Mouse (Mus musculus): ENCODE measurements around the gene Zfp787.
"Not testable (repeated sequence)": the region's sequence is repeated elsewhere in the genome, so short reads cannot be mapped to it uniquely, and the experiment has no call there.

Gene Zfp787

GRCm38 (mm10) chr7:6161541-6161940 lies 5.7 kb upstream of the Zfp787 start:
- DNase-seq: no peak

DNA sequence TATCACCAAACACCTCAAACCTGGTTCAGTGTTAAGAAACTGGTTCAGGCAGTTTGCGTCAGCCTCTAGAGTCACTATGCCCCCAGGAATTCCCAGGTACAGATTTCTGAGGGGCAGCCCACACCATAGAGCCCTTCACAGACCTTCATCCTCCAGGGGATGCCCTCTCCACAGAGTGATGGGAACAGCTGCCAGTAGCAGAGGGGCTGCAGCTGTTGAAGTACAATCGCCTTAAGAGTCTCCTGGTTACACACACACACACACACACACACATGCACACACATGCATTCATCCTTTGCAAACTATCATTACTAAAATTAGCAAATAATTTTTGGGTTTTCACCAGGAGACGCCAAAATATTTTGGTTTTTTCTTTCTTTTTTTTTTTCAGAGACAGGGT lies 3.8 kb upstream of the Zfp787 start:
- DNase-seq: no peak

- DNase-seq: no peak
Measured at GRCm38 (mm10) chr7:6157479-6157878, 1.7 kb upstream of the Zfp787 start.

- DNase-seq: no peak
Measured at GRCm38 (mm10) chr7:6156901-6157472, 1.2 kb upstream of the Zfp787 start.

- peak; percentile 69 to 74 for DNase-seq
Measured at GRCm38 (mm10) chr7:6155031-6155872, 545 bp downstream of the Zfp787 start.

GRCm38 (mm10) chr7:6154164-6154563 lies 1.6 kb downstream of the Zfp787 start:
- no peak for DNase-seq

- no peak for DNase-seq
Measured at GRCm38 (mm10) chr7:6153131-6153530, 2.7 kb downstream of the Zfp787 start.

DNA sequence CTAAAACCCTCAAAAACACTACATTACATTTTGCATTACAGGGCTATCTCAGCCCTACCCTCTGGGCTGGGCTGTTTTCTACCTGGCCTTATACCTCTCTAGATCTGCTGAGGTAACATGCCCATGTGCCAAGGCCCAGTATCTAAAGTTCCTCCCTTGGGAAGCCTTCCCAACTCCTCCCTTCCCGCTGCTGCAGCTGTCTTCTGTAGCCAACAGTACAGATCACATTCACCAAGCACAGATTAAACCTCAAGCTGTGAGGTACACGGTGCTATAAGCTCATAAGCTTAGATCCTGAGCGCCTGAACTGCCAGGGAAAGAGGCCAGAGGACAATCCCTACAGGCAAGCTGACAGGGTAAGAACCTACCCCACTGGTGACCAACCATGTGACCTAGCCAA lies 3.8 kb downstream of the Zfp787 start:
- DNase-seq: no peak

- no peak for DNase-seq
Measured at GRCm38 (mm10) chr7:6151266-6151665, 4.5 kb downstream of the Zfp787 start.

DNA sequence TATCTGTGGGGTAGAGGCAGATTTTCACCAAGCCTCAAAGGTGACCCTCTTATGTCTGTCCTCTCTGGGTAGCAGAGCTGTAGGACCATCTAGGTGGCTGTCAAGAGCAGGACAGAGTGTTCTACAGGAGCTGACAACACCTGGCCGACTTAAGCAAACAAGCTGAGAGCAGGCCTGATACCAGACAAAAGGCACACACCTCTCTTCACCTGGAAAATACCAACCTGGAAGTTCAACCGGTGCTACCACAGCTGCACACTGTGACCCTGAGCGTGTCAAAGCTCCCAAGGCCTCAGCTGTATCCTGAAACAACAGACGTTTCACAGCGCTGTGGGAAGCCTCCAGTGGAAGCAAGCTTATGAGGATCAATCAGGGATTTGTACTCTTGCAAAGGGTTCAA lies 8.1 kb downstream of the Zfp787 start:
- no peak for DNase-seq

DNA sequence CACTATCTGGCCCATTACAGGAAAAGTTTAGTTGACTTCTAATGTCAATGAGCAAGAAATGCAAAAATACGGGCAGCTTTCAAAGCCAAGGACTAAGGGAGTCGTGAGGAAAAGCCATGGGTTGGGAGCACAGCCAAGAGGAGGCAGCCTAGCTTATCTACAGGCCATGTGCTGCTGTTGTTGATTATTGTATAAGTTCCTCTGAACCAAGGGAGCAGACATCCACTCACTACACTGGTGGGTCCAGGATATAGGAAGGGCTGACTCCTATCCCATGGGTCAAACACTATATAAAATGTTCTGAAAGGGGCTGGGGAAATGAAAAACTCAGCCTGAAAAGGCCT lies 8.8 kb downstream of the Zfp787 start:
- no peak for DNase-seq

- no peak for DNase-seq
Measured at GRCm38 (mm10) chr7:6146194-6146981, 9.4 kb downstream of the Zfp787 start.

DNA sequence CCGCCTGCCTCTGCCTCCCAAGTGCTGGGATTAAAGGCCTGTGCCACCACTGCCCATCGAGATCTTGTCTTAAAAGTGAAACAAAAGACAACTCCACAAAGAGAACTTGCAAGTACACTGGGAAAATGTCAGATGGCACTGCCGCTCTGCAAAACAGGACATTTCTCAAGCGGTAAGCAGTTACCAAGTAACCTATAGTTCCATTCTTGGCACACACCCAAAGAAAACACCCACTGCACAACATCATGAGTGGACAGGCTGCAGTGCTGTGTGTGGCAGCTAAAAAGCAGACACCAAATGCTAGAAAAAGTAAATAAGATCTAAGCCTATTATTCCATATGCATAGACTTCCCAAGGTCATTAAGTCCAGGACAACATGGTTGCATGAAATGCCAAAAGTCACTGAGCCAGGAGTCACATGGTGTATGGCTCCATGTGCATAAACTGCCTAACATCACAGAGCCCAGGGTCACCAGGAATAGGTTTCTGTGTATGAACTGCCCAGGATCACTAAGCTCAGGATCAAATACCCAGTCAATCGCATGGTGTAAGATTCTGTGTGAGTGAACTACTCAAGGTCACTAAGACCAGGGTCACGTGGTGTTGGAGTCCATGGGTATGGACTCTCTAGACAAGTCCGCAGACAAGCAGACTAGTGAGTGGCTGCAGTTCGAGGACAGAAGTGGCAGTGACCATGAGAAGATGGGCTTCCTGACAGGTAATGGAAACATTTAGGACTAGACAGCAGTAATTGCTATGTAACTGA lies 10.2 kb downstream of the Zfp787 start:
- DNase-seq: no peak

DNA sequence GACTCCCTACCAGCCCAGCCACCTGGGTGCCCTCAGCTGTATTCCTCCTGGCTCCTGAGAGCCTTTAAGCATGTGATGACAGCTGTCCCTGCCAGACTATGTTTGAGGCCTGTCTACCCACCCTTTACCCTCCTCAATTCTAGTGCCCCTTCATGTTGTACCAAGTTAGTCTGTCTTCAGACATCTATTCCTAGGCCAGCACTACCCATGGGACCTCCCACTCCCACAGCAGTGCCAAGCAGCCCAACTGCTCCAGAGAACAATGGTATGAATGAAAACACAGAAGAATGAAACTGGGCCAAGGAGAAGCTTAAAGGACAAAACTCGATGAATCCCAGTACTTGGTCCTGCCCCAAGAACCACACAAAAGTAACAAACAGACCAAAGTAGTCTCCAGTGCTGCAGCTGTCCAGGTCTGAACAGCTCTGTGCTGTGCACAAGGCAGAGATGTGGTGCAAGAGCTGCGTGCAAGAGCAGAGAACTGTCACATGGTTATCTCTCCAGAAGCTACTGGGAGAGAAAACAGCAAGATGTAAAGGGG lies 11.7 kb downstream of the Zfp787 start:
- DNase-seq: no peak

GRCm38 (mm10) chr7:6139295-6139694 lies 16.5 kb downstream of the Zfp787 start:
- DNase-seq: no peak

- no peak for DNase-seq
Measured at GRCm38 (mm10) chr7:6136497-6136896, 19.3 kb downstream of the Zfp787 start.

- DNase-seq: no peak
Measured at GRCm38 (mm10) chr7:6132646-6133045, 23.2 kb downstream of the Zfp787 start.

DNA sequence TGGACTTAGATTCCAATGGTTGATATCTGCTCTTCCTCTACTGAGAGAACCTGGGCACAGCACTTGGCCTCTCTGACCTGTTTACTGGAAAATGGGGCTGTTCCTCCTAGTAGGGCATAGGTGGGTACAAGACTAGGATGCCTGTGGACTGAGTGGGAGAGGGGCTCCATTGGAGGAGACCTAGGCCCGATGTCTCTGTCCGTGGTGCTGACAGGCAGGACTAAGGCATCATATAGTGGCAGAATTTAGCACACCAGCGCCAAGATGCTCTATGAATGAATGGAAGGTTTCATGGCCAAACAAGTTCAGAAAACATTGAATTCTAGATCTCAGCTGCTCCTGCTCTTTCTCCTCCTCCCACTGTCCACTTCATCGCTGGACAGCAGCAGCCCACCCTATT lies 25.5 kb downstream of the Zfp787 start:
- DNase-seq: no peak

DNA sequence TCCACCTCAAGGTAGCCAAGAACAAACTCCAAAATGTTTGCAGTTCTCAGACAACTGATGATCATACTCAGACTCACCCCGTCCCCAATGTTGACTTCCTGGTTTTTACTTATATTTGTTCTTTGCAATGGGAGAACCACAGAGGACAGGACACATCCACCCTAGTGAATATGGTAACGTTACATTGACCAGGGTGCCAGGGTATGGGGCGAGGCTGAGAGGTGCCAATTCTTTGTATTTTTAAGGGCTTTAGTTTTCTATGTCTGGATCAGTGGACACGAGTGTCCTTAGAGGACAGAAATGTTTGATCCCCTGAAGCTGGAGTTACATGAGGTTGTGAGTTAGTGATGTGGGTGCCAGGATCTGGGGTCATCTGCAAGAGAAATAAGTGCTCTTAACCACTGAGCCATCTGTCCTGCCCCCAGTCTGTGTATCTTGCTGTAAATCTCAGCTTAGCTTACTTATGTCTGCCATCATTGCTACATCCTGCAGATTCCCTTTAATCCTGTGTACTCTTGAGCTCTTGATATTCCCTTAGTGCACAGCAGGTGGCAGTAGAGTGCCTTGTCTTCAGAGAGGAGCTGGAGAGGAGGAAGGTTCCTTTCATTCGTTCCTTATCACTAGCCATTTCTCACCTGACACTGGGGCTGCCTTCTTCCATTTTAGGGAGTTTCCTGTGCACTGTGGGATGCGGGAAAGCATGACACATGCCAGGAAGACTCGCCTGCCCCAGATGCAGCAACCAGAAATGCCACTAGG lies 28.9 kb downstream of the Zfp787 start:
- peak; percentile 80 for DNase-seq

- not testable (repeated sequence) for DNase-seq
Measured at GRCm38 (mm10) chr7:6121128-6121527, 34.7 kb downstream of the Zfp787 start.

DNA sequence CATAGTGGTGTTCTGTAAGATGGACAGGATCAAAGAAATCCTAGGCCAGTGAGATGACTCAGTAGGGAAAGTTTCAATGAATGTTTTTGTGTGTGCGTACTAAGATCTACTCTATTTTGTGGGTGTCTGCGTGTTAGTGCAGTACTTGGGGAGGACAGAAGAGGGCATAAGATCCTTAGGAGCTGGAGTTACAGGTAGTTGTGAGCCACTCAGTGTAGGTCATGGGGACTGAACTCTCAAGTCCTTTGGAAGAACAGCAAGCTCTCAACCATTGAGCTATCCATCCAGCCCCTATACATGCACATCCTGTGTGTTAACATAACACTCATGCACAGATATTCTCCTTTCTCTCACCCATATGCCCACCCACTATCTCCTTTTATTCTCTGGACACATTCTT lies 35.7 kb downstream of the Zfp787 start:
- DNase-seq: not testable (repeated sequence)

- no peak for DNase-seq
Measured at GRCm38 (mm10) chr7:6119501-6119900, 36.3 kb downstream of the Zfp787 start.
